Mouse (Mus musculus) kidney, embryonic 15.5 days (tissue): Measurements from ENCODE around the gene Ush2a. TPM values are rescaled to one million over a fixed set of nuclear protein-coding genes. Genes with fewer than 3 reads are reported as not detected.

Experiments
- ATAC-seq: fragments of 200-750 bp; cut with Nextera tagmentation; replicated peaks from 2 replicates; pipeline ENCODE4 v1.8.0; 2017; ENCODE audit warnings: moderate TSS enrichment; ENCODE audit not compliant: low FRiP score
- H3K27ac ChIP-seq: fragments of 300-500 bp; sonication (generic); 2 replicates; pipeline ENCODE4 v1.5.1; 2015; ENCODE audit warnings: mild to moderate bottlenecking, inconsistent platforms
- H3K27me3 ChIP-seq: fragments of 300-500 bp; sonication (generic); 2 replicates; pipeline ENCODE4 v1.6.1; 2015; ENCODE audit warnings: inconsistent platforms
- H3K36me3 ChIP-seq: fragments of 300-500 bp; sonication (generic); 2 replicates; pipeline ENCODE4 v1.6.1; 2015; ENCODE audit warnings: inconsistent platforms
- H3K4me1 ChIP-seq: fragments of 300-500 bp; sonication (generic); 2 replicates; pipeline ENCODE4 v1.6.1; 2015; ENCODE audit warnings: inconsistent platforms
- H3K4me2 ChIP-seq: fragments of 300-500 bp; sonication (generic); 2 replicates; pipeline ENCODE4 v1.6.1; 2015; ENCODE audit warnings: moderate library complexity, mild to moderate bottlenecking, inconsistent platforms
- H3K4me3 ChIP-seq: fragments of 300-500 bp; sonication (generic); replicated peaks from 2 replicates; pipeline ENCODE4 v1.5.1; 2015; ENCODE audit warnings: mild to moderate bottlenecking, inconsistent platforms
- H3K9ac ChIP-seq: fragments of 300-500 bp; sonication (generic); 2 replicates; pipeline ENCODE4 v1.6.1; 2015; ENCODE audit warnings: mild to moderate bottlenecking, inconsistent platforms
- H3K9me3 ChIP-seq: fragments of 300-500 bp; sonication (generic); replicated peaks from 2 replicates; pipeline ENCODE4 v1.6.1; 2016; ENCODE audit warnings: inconsistent platforms
- WGBS: fragments of 180-500 bp; shearing (Covaris S2); methylation state at CpG from one replicate; pipeline ENCODE4 v1.1.7; 2015; ENCODE audit warnings: mixed read lengths; 5-methylcytosine and 5-hydroxymethylcytosine counted together
- polyA plus RNA-seq: library from polyadenylated mRNA; unstranded; fragments of >200 nt; fragmentation: Nextera tagmentation; extraction: Ambion mirVana; gene quantifications from 2 replicates; pipeline ENCODE4 v1.2.1, GENCODE M21; 2015

The Ush2a gene
- polyA plus RNA-seq, 1 experiment from 2014 or later, result 0.01 TPM

GRCm38 (mm10) chr1:188896906-188897551 lies 635.2 kb downstream of the Ush2a start:
- Histone ChIP-seq H3K9me3 (no peaks in the 10 kb centered on the region), H3K4me1 (no peaks in the 10 kb centered on the region), H3K9ac (no peak overlapping the region), H3K27me3 (no peaks in the 10 kb centered on the region), H3K4me3 (no peak overlapping the region), H3K27ac (no peak overlapping the region), H3K4me2 (no peak overlapping the region), H3K36me3 (no peaks in the 10 kb centered on the region)
- no peak for ATAC-seq
- 59% methylated on average over 4 of the region's 4 CpGs for WGBS

- no peak overlapping the region for H3K9ac ChIP-seq
- 0 out of 2 replicates have a peak, but pooled peaks cover 2% of the 10 kb centered on the region for H3K4me1 ChIP-seq
- H3K27ac ChIP-seq, result no peak overlapping the region
- no peak for ATAC-seq
- H3K36me3 ChIP-seq, result no peaks in the 10 kb centered on the region
- WGBS, result 42% methylated on average over 10 of the region's 10 CpGs
- no peak overlapping the region for H3K4me2 ChIP-seq
- H3K27me3 ChIP-seq, result no peaks in the 10 kb centered on the region
- no peak overlapping the region for H3K4me3 ChIP-seq
- H3K9me3 ChIP-seq, result no peaks in the 10 kb centered on the region
These were observed 642.3 kb downstream of the Ush2a start for GRCm38 (mm10) chr1:188904091-188904490.

- Histone ChIP-seq H3K4me3 (no peak overlapping the region), H3K27ac (no peak overlapping the region), H3K4me2 (no peak overlapping the region), H3K36me3 (no peaks in the 10 kb centered on the region), H3K9ac (no peak overlapping the region), H3K4me1 (0 out of 2 replicates have a peak, but pooled peaks cover 2% of the 10 kb centered on the region), H3K9me3 (no peaks in the 10 kb centered on the region), H3K27me3 (no peaks in the 10 kb centered on the region)
- 76% methylated on average over 7 of the region's 7 CpGs for WGBS
- no peak for ATAC-seq
These were observed 644.4 kb downstream of the Ush2a start for GRCm38 (mm10) chr1:188906175-188906574.

- 94% methylated on average over 11 of the region's 11 CpGs for WGBS
- H3K9me3 ChIP-seq, result no peaks in the 10 kb centered on the region
- H3K4me1 ChIP-seq, result no peaks in the 10 kb centered on the region
- no peaks in the 10 kb centered on the region for H3K27me3 ChIP-seq
- no peak overlapping the region for H3K27ac ChIP-seq
- H3K4me3 ChIP-seq, result no peak overlapping the region
- no peaks in the 10 kb centered on the region for H3K36me3 ChIP-seq
- H3K9ac ChIP-seq, result no peak overlapping the region
- H3K4me2 ChIP-seq, result no peak overlapping the region
- no peak for ATAC-seq
These were observed 648.8 kb downstream of the Ush2a start for GRCm38 (mm10) chr1:188910656-188911055.

- ATAC-seq, result no peak
- Histone ChIP-seq H3K9me3 (peaks cover 3% of the 10 kb centered on the region; the same call in 1 of the 2 replicates), H3K27me3 (no peaks in the 10 kb centered on the region), H3K4me1 (no peaks in the 10 kb centered on the region), H3K27ac (no peak overlapping the region), H3K4me3 (no peak overlapping the region), H3K9ac (no peak overlapping the region), H3K4me2 (no peak overlapping the region), H3K36me3 (no peaks in the 10 kb centered on the region)
- WGBS, result 30% methylated on average over 1 of the region's 1 CpGs
These were observed 658.1 kb downstream of the Ush2a start for GRCm38 (mm10) chr1:188919946-188920345.

GRCm38 (mm10) chr1:188937246-188937780 lies 675.5 kb downstream of the Ush2a start:
- no peak overlapping the region for H3K4me3 ChIP-seq
- H3K9me3 ChIP-seq, result no peaks in the 10 kb centered on the region
- H3K27ac ChIP-seq, result no peak overlapping the region
- H3K27me3 ChIP-seq, result no peaks in the 10 kb centered on the region
- H3K9ac ChIP-seq, result no peak overlapping the region
- H3K4me1 ChIP-seq, result 0 out of 2 replicates have a peak, but pooled peaks cover 5% of the 10 kb centered on the region
- H3K4me2 ChIP-seq, result no peak overlapping the region
- 37% methylated on average over 14 of the region's 14 CpGs for WGBS
- no peak for ATAC-seq
- no peaks in the 10 kb centered on the region for H3K36me3 ChIP-seq

GRCm38 (mm10) chr1:188945326-188945725 lies 683.5 kb downstream of the Ush2a start:
- Histone ChIP-seq H3K4me3 (no peak overlapping the region), H3K9ac (no peak overlapping the region), H3K9me3 (no peaks in the 10 kb centered on the region), H3K27me3 (no peaks in the 10 kb centered on the region), H3K4me2 (no peak overlapping the region), H3K36me3 (no peaks in the 10 kb centered on the region), H3K4me1 (0 out of 2 replicates have a peak, but pooled peaks cover 4% of the 10 kb centered on the region), H3K27ac (no peak overlapping the region)
- WGBS, result 19% methylated on average over 8 of the region's 8 CpGs
- ATAC-seq, result no peak

- no peaks in the 10 kb centered on the region for H3K27me3 ChIP-seq
- H3K9me3 ChIP-seq, result no peaks in the 10 kb centered on the region
- no peak overlapping the region for H3K4me2 ChIP-seq
- H3K27ac ChIP-seq, result no peak overlapping the region
- H3K36me3 ChIP-seq, result no peaks in the 10 kb centered on the region
- no peak overlapping the region for H3K9ac ChIP-seq
- no peak overlapping the region for H3K4me3 ChIP-seq
- no peak for ATAC-seq
- H3K4me1 ChIP-seq, result 0 out of 2 replicates have a peak, but pooled peaks cover 4% of the 10 kb centered on the region
- WGBS, result 79% methylated on average over 11 of the region's 11 CpGs
These were observed 685.0 kb downstream of the Ush2a start for GRCm38 (mm10) chr1:188946849-188947248.

GRCm38 (mm10) chr1:188947794-188948193 lies 686.0 kb downstream of the Ush2a start:
- Histone ChIP-seq H3K9ac (no peak overlapping the region), H3K27me3 (no peaks in the 10 kb centered on the region), H3K36me3 (no peaks in the 10 kb centered on the region), H3K27ac (no peak overlapping the region), H3K4me3 (no peak overlapping the region), H3K4me2 (no peak overlapping the region), H3K9me3 (no peaks in the 10 kb centered on the region), H3K4me1 (0 out of 2 replicates have a peak, but pooled peaks cover 4% of the 10 kb centered on the region)
- WGBS, result 76% methylated on average over 5 of the region's 5 CpGs
- ATAC-seq, result no peak

- Histone ChIP-seq H3K27me3 (no peaks in the 10 kb centered on the region), H3K4me2 (no peak overlapping the region), H3K36me3 (no peaks in the 10 kb centered on the region), H3K9ac (no peak overlapping the region), H3K4me1 (0 out of 2 replicates have a peak, but pooled peaks cover 4% of the 10 kb centered on the region), H3K27ac (no peak overlapping the region), H3K9me3 (no peaks in the 10 kb centered on the region), H3K4me3 (no peak overlapping the region)
- ATAC-seq, result no peak
- 77% methylated on average over 9 of the region's 9 CpGs for WGBS
These were observed 686.5 kb downstream of the Ush2a start for GRCm38 (mm10) chr1:188948276-188948675.

GRCm38 (mm10) chr1:188951091-188951490 lies 689.3 kb downstream of the Ush2a start:
- ATAC-seq, result no peak
- no peak overlapping the region for H3K4me3 ChIP-seq
- no peaks in the 10 kb centered on the region for H3K9me3 ChIP-seq
- no peaks in the 10 kb centered on the region for H3K36me3 ChIP-seq
- WGBS, result 89% methylated on average over 6 of the region's 6 CpGs
- H3K4me1 ChIP-seq, result no peaks in the 10 kb centered on the region
- no peak overlapping the region for H3K27ac ChIP-seq
- no peak overlapping the region for H3K9ac ChIP-seq
- H3K4me2 ChIP-seq, result no peak overlapping the region
- no peaks in the 10 kb centered on the region for H3K27me3 ChIP-seq

GRCm38 (mm10) chr1:188952501-188952900 lies 690.7 kb downstream of the Ush2a start:
- Histone ChIP-seq H3K27ac (no peak overlapping the region), H3K4me2 (no peak overlapping the region), H3K4me1 (no peaks in the 10 kb centered on the region), H3K4me3 (no peak overlapping the region), H3K9me3 (no peaks in the 10 kb centered on the region), H3K36me3 (no peaks in the 10 kb centered on the region), H3K9ac (no peak overlapping the region), H3K27me3 (no peaks in the 10 kb centered on the region)
- WGBS, result 97% methylated on average over 4 of the region's 4 CpGs
- no peak for ATAC-seq
